Comparison of ENCODE assay signal across 8 mouse cellular contexts in genomic region chr6:121337770-121338518, GRCm38 (mm10). TPM values are rescaled to one million over a fixed set of nuclear protein-coding genes. Genes with fewer than 3 reads are reported as not detected.
A peak's percentile ranks its signal among the peaks of the same experiment; 100 is the strongest.
DNase-seq lines count a peak whose midpoint lies in the region; ATAC-seq and TF ChIP-seq lines count a peak whose summit lies in the region.

No protein-coding gene starts in this region.

- H3K27me3 ChIP-seq in Patski = peaks cover 20% of the 10 kb centered on the region
- peaks cover 9% of the 10 kb centered on the region for H3K27me3 ChIP-seq in hindbrain, embryonic 12.5 days
- H3K27me3 ChIP-seq in lung, embryonic 16.5 days (ENCODE audit: control insufficient read depth, insufficient read depth, low read depth, low read length) = no peaks in the 10 kb centered on the region

- H3K36me3 ChIP-seq in hindbrain, embryonic 12.5 days = no peaks in the 10 kb centered on the region
- H3K36me3 ChIP-seq in lung, embryonic 16.5 days (ENCODE audit: control insufficient read depth, insufficient read depth, low read length) = no peaks in the 10 kb centered on the region

- peaks cover 2% of the 10 kb centered on the region for H3K4me1 ChIP-seq in hindbrain, embryonic 12.5 days
- 0 out of 2 replicates have a peak, but pooled peaks cover 3% of the 10 kb centered on the region for H3K4me1 ChIP-seq in lung, embryonic 16.5 days (replicated peaks; ENCODE audit: control insufficient read depth, insufficient read depth, low read length)

- no peak overlapping the region for H3K4me3 ChIP-seq in hindbrain, embryonic 12.5 days
- H3K4me3 ChIP-seq in lung, embryonic 16.5 days (ENCODE audit: low read length) = no peak overlapping the region

- DNase-seq in Patski (ENCODE audit: low read depth, low spot score) = peak; percentile 9
- peak; percentile 73 for DNase-seq in cerebellum, adult 9-10 months
- DNase-seq in frontal cortex, postnatal 10 days (ENCODE audit: low spot score in 2 of 2) = peak; percentile 63 to 77
- DNase-seq in layer of hippocampus, adult 9-11 months = peak; percentile 82
- peak; percentile 68 for DNase-seq in ovary, postnatal 14 days (ENCODE audit: low spot score)
- peak; percentile 86 for DNase-seq in thymus, postnatal 0 days (ENCODE audit: low spot score)

- peak; percentile 91 for TF ChIP-seq CTCF in Patski (IDR thresholded peaks at IDR 0.05)

- CTCF ChIA-PET in Patski (lab: Charles Lee) = interaction anchor here (0.6 to 1.8 kb wide), 5 partner anchors 9 to 197 kb away, joined by 3 to 5 read pairs (median 4); no protein-coding TSS in a partner anchor

- in situ Hi-C loops in Patski (cut with MboI; ENCODE audit: low pct_unique_long_range_greater_than_20kb) = loop anchor here (5.0 kb wide), 1 partner anchor 194 kb away; no protein-coding TSS in a partner anchor

- H3K9ac ChIP-seq in hindbrain, embryonic 12.5 days = no peak overlapping the region
- no peak overlapping the region for H3K9ac ChIP-seq in lung, embryonic 16.5 days (ENCODE audit: low read length)

- no peak overlapping the region for H3K4me2 ChIP-seq in hindbrain, embryonic 12.5 days (replicated peaks)
- no peak overlapping the region for H3K4me2 ChIP-seq in lung, embryonic 16.5 days (ENCODE audit: low read depth, low read length)

- no peak overlapping the region for H3K27ac ChIP-seq in hindbrain, embryonic 12.5 days
- H3K27ac ChIP-seq in lung, embryonic 16.5 days (ENCODE audit: low read length) = no peak overlapping the region

- POLR2A ChIA-PET in Patski (lab: Charles Lee) = no interaction called here

- 32% methylated on average over 3 of the region's 3 CpGs for WGBS in hindbrain, embryonic 12.5 days
- 30% methylated on average over 3 of the region's 3 CpGs for WGBS in lung, embryonic 16.5 days

- H3K9me3 ChIP-seq in hindbrain, embryonic 12.5 days (replicated peaks) = no peaks in the 10 kb centered on the region
- no peaks in the 10 kb centered on the region for H3K9me3 ChIP-seq in lung, embryonic 16.5 days (ENCODE audit: control insufficient read depth, low read length)

- ATAC-seq in Patski = peak; percentile 58
- peak; percentile 83 for ATAC-seq in hindbrain, embryonic 12.5 days (ENCODE audit: low FRiP score)
- ATAC-seq in lung, embryonic 16.5 days (ENCODE audit: low read depth) = peak; percentile 64

RNA-seq across cellular contexts. Expression of gene Slc6a12, which starts 4.9 kb away (rescaled TPM):
- 0.23 TPM for polyA plus RNA-seq in Patski (2021)
- 0.20 and 0.31 TPM in 2 replicates for polyA plus RNA-seq in hindbrain, embryonic 12.5 days (2016; fragmentation: Nextera tagmentation; extraction: Ambion mirVana)
- polyA plus RNA-seq in lung, embryonic 16.5 days (2015; fragmentation: Nextera tagmentation; extraction: Ambion mirVana) = not detected in 2 replicates
- 0.13 and 0.14 TPM in 2 replicates for polyA plus RNA-seq in thymus, postnatal 0 days (2015; fragmentation: Nextera tagmentation; extraction: Ambion mirVana)

RNA-seq across cellular contexts. Expression of gene Slc6a13, which starts 37.9 kb away (rescaled TPM):
- not detected for polyA plus RNA-seq in Patski (2021)
- 5.2 and 7.6 TPM in 2 replicates for polyA plus RNA-seq in hindbrain, embryonic 12.5 days (2016; fragmentation: Nextera tagmentation; extraction: Ambion mirVana)
- 0.84 and 1.4 TPM in 2 replicates for polyA plus RNA-seq in lung, embryonic 16.5 days (2015; fragmentation: Nextera tagmentation; extraction: Ambion mirVana)
- 4.3 and 5.6 TPM in 2 replicates for polyA plus RNA-seq in thymus, postnatal 0 days (2015; fragmentation: Nextera tagmentation; extraction: Ambion mirVana)

Comparison
In these comparisons a context has a peak if more than half of its experiments do, and no peak if none do; other contexts are left out.
1. DNase-seq: peak in every context shown above with its lines; median percentile 86 in thymus, postnatal 0 days; 82 in layer of hippocampus, adult 9-11 months; 73 in cerebellum, adult 9-10 months; 70 in frontal cortex, postnatal 10 days; 68 in ovary, postnatal 14 days; 9 in Patski.